Mouse (Mus musculus): ENCODE measurements at regions not wholly inside any gene's neighbourhood (a gene's known extent, or its start where the extent isn't known, plus 50 kb on each side); places are given as distances from the start of the nearest gene placed in this dataset.
"Not testable (repeated sequence)": the region's sequence is repeated elsewhere in the genome, so short reads cannot be mapped to it uniquely, and the experiment has no call there.

GRCm38 (mm10) chr2:147989616-147990015 is 57.2 kb downstream of the Foxa2 start:
- DNase-seq (ENCODE audit: low spot score in 2 of 2): no peak

GRCm38 (mm10) chr2:147988586-147988985 is 58.2 kb downstream of the Foxa2 start:
- DNase-seq (ENCODE audit: low spot score in 2 of 2): no peak

- no peak for DNase-seq (ENCODE audit: low spot score in 2 of 2)
These were observed 61.6 kb downstream of the Foxa2 start for GRCm38 (mm10) chr2:147985261-147985575.

- no peak for DNase-seq (ENCODE audit: low spot score in 2 of 2)
These were observed 62.1 kb downstream of the Foxa2 start for GRCm38 (mm10) chr2:147984547-147985260.

- no peak for DNase-seq (ENCODE audit: low spot score in 2 of 2)
These were observed 65.8 kb downstream of the Foxa2 start for GRCm38 (mm10) chr2:147980929-147981479.

- no peak for DNase-seq (ENCODE audit: low spot score in 2 of 2)
These were observed 66.4 kb downstream of the Foxa2 start for GRCm38 (mm10) chr2:147980408-147980807.

GRCm38 (mm10) chr2:147979660-147980364 is 67.0 kb downstream of the Foxa2 start:
- no peak for DNase-seq (ENCODE audit: low spot score in 2 of 2)

GRCm38 (mm10) chr2:147979001-147979400 is 67.8 kb downstream of the Foxa2 start:
- DNase-seq (ENCODE audit: low spot score in 2 of 2): no peak

- DNase-seq (ENCODE audit: low spot score in 2 of 2): no peak
These were observed 72.0 kb downstream of the Foxa2 start for GRCm38 (mm10) chr2:147974776-147975175.

- DNase-seq (ENCODE audit: low spot score in 2 of 2): no peak
These were observed 78.1 kb downstream of the Foxa2 start for GRCm38 (mm10) chr2:147968671-147969070.

- no peak for DNase-seq (ENCODE audit: low spot score in 2 of 2)
These were observed 78.8 kb downstream of the Foxa2 start for GRCm38 (mm10) chr2:147967829-147968529.

GRCm38 (mm10) chr2:147963284-147963683 is 83.5 kb downstream of the Foxa2 start:
- DNase-seq (ENCODE audit: low spot score in 2 of 2): not testable (repeated sequence)

GRCm38 (mm10) chr2:147961633-147962032 is 85.1 kb downstream of the Foxa2 start:
- DNase-seq (ENCODE audit: low spot score in 2 of 2): no peak

GRCm38 (mm10) chr2:147954183-147954582 is 92.6 kb downstream of the Foxa2 start:
- no peak for DNase-seq (ENCODE audit: low spot score in 2 of 2)

- no peak for DNase-seq (ENCODE audit: low spot score in 2 of 2)
These were observed 95.5 kb downstream of the Foxa2 start for GRCm38 (mm10) chr2:147951233-147951632.

GRCm38 (mm10) chr2:147944171-147945040 is 102.4 kb downstream of the Foxa2 start:
- no peak for DNase-seq (ENCODE audit: low spot score in 2 of 2)

GRCm38 (mm10) chr2:147942591-147942990 is 104.2 kb downstream of the Foxa2 start:
- no peak for DNase-seq (ENCODE audit: low spot score in 2 of 2)

- DNase-seq (ENCODE audit: low spot score in 2 of 2): no peak
These were observed 105.5 kb downstream of the Foxa2 start for GRCm38 (mm10) chr2:147941319-147941718.

- no peak for DNase-seq (ENCODE audit: low spot score in 2 of 2)
These were observed 114.3 kb downstream of the Foxa2 start for GRCm38 (mm10) chr2:147932494-147932893.

- no peak for DNase-seq (ENCODE audit: low spot score in 2 of 2)
These were observed 117.6 kb downstream of the Foxa2 start for GRCm38 (mm10) chr2:147929031-147929711.

Measured in adrenal gland, adult 18-20 months (tissue).